Mouse (Mus musculus): ENCODE measurements around the gene Rnf31. TPM values are rescaled to one million over a fixed set of nuclear protein-coding genes. Genes with fewer than 3 reads are reported as not detected.

Rnf31 gene
- total RNA-seq, 2 experiments from 2014 or later: 36.4 to 41.9 TPM

DNA sequence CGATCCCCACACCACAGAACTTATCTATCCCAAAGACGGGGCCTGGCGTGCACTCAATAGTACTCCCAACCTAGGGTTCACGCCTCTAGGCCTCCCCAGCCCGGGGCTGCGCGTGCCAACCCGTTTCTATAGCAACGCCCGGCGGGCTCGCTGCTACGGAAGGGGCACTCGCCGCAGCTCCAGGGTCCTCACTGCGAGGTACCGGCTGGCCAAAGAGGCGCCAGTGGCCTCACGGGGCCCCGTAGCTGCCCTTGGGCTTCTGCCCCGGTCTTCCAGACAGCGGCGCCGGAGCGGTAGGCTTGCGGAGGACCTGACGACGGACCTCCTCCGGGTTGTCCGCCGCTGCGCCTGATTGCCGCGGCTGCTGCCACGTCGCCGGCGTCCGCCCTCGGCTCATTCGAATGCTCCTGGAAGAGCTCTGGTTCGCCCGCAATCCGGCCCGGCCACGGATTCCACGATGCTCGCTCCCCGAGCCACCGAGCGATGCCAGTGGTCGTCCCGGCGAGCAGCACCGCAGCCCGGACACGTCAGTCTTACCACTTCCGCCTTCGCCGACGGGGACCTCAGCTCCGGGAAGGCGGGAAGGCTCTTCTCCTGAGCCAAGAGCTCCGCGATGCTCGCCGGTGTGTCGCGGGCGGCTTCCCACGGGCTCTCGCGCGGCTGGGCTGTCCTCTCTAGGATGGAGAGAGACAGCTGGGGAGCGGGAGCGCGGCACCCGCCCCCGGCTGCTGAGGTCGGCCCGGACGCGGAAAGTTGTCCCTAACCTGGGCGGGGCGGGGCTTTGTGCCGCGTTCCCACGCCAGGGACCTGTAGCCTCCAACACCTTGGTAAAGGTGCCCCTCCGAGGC, 51.8 kb downstream of the Rnf31 start, which contains the start of gene Tm9sf1:
Gene Tm9sf1, minus strand, starts transcription at position 747 of the 848 bp plus-strand sequence.
- DNase-seq (ENCODE audit: extremely low spot score in 1 of 2, low spot score in 1 of 2): peak; percentile 78 to 96

DNA sequence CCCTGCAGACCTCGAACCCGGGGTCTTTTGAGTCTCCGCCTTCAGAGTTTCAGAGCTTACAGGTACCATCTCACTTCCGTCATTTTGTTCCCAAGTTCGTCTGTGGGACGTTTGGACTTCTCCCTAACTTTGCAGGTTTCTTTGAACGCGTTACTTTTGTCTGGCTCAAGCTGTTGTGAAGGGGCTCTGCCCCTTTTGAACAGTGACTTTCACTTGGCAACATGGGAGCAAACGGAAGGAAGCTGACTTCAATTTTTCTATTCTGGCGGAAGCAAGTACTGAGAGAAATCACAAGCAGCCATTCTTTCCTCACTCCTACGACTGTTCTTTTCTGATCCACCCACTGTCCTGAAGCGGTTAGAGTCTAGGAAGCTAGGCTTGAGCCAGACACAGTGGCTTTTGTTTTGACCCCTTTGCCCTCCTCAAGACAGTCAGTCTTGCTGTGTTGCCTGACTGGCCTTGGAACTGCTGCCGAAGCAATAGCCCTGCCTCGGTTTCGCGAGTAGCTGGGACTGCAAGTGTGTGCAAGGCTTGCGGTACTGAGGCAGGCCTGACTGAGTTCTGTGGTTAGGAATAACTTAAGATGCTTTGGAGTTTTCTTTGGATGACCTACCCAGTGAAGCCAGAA, 52.9 kb downstream of the Rnf31 start:
- DNase-seq (ENCODE audit: extremely low spot score in 1 of 2, low spot score in 1 of 2): no peak

DNA sequence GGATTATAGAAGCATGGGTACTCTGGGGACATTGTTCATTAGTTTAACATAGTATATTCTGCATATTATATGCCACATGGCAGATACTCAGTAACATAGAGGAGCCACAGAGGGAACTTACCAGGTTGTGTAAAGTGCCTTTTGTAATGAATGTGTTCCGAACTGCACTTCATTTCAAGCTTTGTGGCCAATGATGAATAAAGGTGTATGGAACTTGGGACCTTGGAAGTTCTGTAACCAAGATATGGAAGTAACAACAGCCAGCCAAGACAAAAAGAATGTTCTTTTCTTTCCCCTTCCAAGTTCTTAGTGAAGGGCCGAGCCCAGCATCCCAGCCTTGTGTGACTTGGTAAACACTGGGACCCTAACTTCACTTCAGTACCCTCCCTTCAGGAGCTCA, 58.4 kb downstream of the Rnf31 start, which contains the start of gene Tssk4:
Gene Tssk4, plus strand, starts transcription at position 301 of the 400 bp plus-strand sequence.
- DNase-seq (ENCODE audit: extremely low spot score in 1 of 2, low spot score in 1 of 2): no peak

DNA sequence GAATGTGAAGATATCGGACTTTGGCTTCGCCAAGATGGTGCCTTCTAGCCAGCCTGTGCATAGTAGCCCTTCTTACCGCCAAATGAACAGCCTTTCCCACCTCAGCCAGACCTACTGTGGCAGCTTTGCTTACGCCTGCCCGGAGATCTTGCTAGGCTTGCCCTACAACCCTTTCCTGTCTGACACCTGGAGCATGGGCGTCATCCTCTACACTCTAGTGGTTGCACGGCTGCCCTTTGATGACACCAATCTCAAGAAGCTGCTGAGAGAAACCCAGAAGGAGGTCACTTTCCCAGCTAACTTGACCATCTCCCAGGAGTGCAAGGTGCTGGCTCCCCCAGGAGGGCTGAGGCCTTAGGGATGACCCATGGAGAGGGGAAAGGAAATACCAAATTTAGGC, 60.0 kb downstream of the Rnf31 start:
- DNase-seq (ENCODE audit: extremely low spot score in 1 of 2, low spot score in 1 of 2): no peak

Other genes with a start within 250 kb of the Rnf31 start
- gene Dhrs4, start 113.0 kb upstream of the Rnf31 start, total RNA-seq (2021): 10 to 100 TPM; 20.7 to 22.1 TPM
- 10 to 100 TPM; 47.0 to 66.6 TPM for gene Carmil3, start 101.1 kb upstream of the Rnf31 start, total RNA-seq (2021)
- gene Cpne6, start 81.3 kb upstream of the Rnf31 start, total RNA-seq (2021): 100 to 1,000 TPM; 664 to 669 TPM
- gene Nrl, start 66.7 kb upstream of the Rnf31 start, total RNA-seq (2021): 1 to 10 TPM; 2.1 to 2.2 TPM
- 10 to 100 TPM; 37.2 to 37.8 TPM for gene Pck2, start 51.4 kb upstream of the Rnf31 start, total RNA-seq (2021)
- 10 to 100 TPM; 72.7 to 86.4 TPM for gene Dcaf11, start 31.7 kb upstream of the Rnf31 start, total RNA-seq (2021)
- under 1 TPM; 0.89 to 0.92 TPM for gene A730061H03Rik, start 31.3 kb upstream of the Rnf31 start, total RNA-seq (2021)
- gene Fitm1, start 16.1 kb upstream of the Rnf31 start, total RNA-seq (2021): not detected
- gene Psme1, start 13.6 kb upstream of the Rnf31 start, total RNA-seq (2021): 10 to 100 TPM; 49.3 to 56.6 TPM
- gene Emc9, start 6.4 kb upstream of the Rnf31 start, total RNA-seq (2021): 10 to 100 TPM; 47.2 to 56.6 TPM
- gene Psme2, start 595 bp upstream of the Rnf31 start, total RNA-seq (2021): 10 to 100 TPM; 47.9 to 55.6 TPM
- 10 to 100 TPM in 1 of 2 experiments, 1 to 10 TPM in 1; 9.6 to 12.2 TPM for gene Irf9, start 11.9 kb downstream of the Rnf31 start, total RNA-seq (2021)
- 1 to 10 TPM; 1.2 to 2.7 TPM for gene Rec8, start 26.3 kb downstream of the Rnf31 start, total RNA-seq (2021)
- 100 to 1,000 TPM; 118 to 121 TPM for gene Ipo4, start 44.2 kb downstream of the Rnf31 start, total RNA-seq (2021)
- 1 to 10 TPM; 2.1 to 6.3 TPM for gene Gm49378, start 46.2 kb downstream of the Rnf31 start, total RNA-seq (2021)
- 10 to 100 TPM; 42.2 to 49.7 TPM for gene Tm9sf1, start 52.1 kb downstream of the Rnf31 start, total RNA-seq (2021)
- under 1 TPM; 0.71 to 0.94 TPM for gene Tssk4, start 58.5 kb downstream of the Rnf31 start, total RNA-seq (2021)
- 10 to 100 TPM; 49.2 to 50.4 TPM for gene Mdp1, start 68.8 kb downstream of the Rnf31 start, total RNA-seq (2021)
- gene Gmpr2, start 80.2 kb downstream of the Rnf31 start, total RNA-seq (2021): 10 to 100 TPM; 26.8 to 29.3 TPM
- gene Nedd8, start 80.4 kb downstream of the Rnf31 start, total RNA-seq (2021): 100 to 1,000 TPM; 303 to 311 TPM
- gene Tinf2, start 90.1 kb downstream of the Rnf31 start, total RNA-seq (2021): 10 to 100 TPM; 14.0 to 14.9 TPM
- under 1 TPM; 0.17 to 0.23 TPM for gene Tgm1, start 122.2 kb downstream of the Rnf31 start, total RNA-seq (2021)
- gene Rabggta, start 130.6 kb downstream of the Rnf31 start, total RNA-seq (2021): 10 to 100 TPM; 40.1 to 45.0 TPM
- gene Dhrs1, start 154.0 kb downstream of the Rnf31 start, total RNA-seq (2021): 10 to 100 TPM; 78.3 to 94.9 TPM
- 10 to 100 TPM; 13.4 to 13.6 TPM for gene Nop9, start 154.0 kb downstream of the Rnf31 start, total RNA-seq (2021)
- 1 to 10 TPM; 1.4 to 2.1 TPM for gene Cideb, start 166.8 kb downstream of the Rnf31 start, total RNA-seq (2021)
- gene Ltb4r2, start 169.7 kb downstream of the Rnf31 start, total RNA-seq (2021): under 1 TPM; 0.10 to 0.19 TPM
- under 1 TPM in 1 of 2 experiments, not detected in 1; 0.32 TPM for gene Ltb4r1, start 174.3 kb downstream of the Rnf31 start, total RNA-seq (2021)
- gene Adcy4, start 192.4 kb downstream of the Rnf31 start, total RNA-seq (2021): 1 to 10 TPM; 3.9 to 5.9 TPM
- gene Ripk3, start 197.2 kb downstream of the Rnf31 start, total RNA-seq (2021): 1 to 10 TPM in 1 of 2 experiments, under 1 TPM in 1; 0.61 to 1.2 TPM
- 1 to 10 TPM; 1.6 to 3.9 TPM for gene Nfatc4, start 231.4 kb downstream of the Rnf31 start, total RNA-seq (2021)